Mouse (Mus musculus) retina, postnatal 7 days (tissue): ENCODE data around the gene Chrna7.

Experiments
- DNase-seq: peaks from one replicate; pipeline ENCODE4 v3.0.0-alpha.2; 2012; ENCODE audit warnings: low read depth, low spot score

The Chrna7 gene

GRCm38 (mm10) chr7:63084351-63085003 lies 127.9 kb downstream of the Chrna7 start:
- no peak for DNase-seq

- no peak for DNase-seq
These were observed 151.4 kb downstream of the Chrna7 start for GRCm38 (mm10) chr7:63060996-63061395.
